Mouse (Mus musculus): ENCODE data around the gene Npl. TPM values are rescaled to one million over a fixed set of nuclear protein-coding genes. Genes with fewer than 3 reads are reported as not detected.

Npl gene
- 9.8 and 11.4 TPM in 2 replicates for polyA plus RNA-seq (2014; fragmentation: Nextera tagmentation; extraction: Ambion mirVana)

GRCm38 (mm10) chr1:153549536-153550199 lies at the start of gene Npl:
Gene Npl, minus strand, starts transcription at chr1:153550045.
- DNase-seq (ENCODE audit: low spot score) (peak; percentile 82), ATAC-seq (replicated peaks; ENCODE audit: insufficient number of reproducible peaks, low FRiP score, low TSS enrichment, low read depth) (peak; percentile 86)
- no peaks in the 10 kb centered on the region for H3K4me1 ChIP-seq (ENCODE audit: control insufficient read depth, insufficient read depth, low read length)
- 6% methylated on average over 29 of the region's 29 CpGs for WGBS
- no peaks in the 10 kb centered on the region for H3K9me3 ChIP-seq (replicated peaks; ENCODE audit: control insufficient read depth, low read length)
- peak within 1 kb of the TSS; percentile 54 for H3K4me2 ChIP-seq (ENCODE audit: low read depth, low read length)
- no peaks in the 10 kb centered on the region for H3K27me3 ChIP-seq (ENCODE audit: control insufficient read depth, insufficient read depth, low read length)
- no peaks in the 10 kb centered on the region for H3K36me3 ChIP-seq (replicated peaks; ENCODE audit: control insufficient read depth, insufficient read depth, low read depth, low read length)
- peak within 1 kb of the TSS; percentile 42 for H3K4me3 ChIP-seq (ENCODE audit: low read depth, low read length)
- H3K27ac ChIP-seq (replicated peaks; ENCODE audit: low read depth, low read length): no peak within 1 kb of the TSS
- H3K9ac ChIP-seq (replicated peaks; ENCODE audit: low read length): peak within 1 kb of the TSS; percentile 53

DNA sequence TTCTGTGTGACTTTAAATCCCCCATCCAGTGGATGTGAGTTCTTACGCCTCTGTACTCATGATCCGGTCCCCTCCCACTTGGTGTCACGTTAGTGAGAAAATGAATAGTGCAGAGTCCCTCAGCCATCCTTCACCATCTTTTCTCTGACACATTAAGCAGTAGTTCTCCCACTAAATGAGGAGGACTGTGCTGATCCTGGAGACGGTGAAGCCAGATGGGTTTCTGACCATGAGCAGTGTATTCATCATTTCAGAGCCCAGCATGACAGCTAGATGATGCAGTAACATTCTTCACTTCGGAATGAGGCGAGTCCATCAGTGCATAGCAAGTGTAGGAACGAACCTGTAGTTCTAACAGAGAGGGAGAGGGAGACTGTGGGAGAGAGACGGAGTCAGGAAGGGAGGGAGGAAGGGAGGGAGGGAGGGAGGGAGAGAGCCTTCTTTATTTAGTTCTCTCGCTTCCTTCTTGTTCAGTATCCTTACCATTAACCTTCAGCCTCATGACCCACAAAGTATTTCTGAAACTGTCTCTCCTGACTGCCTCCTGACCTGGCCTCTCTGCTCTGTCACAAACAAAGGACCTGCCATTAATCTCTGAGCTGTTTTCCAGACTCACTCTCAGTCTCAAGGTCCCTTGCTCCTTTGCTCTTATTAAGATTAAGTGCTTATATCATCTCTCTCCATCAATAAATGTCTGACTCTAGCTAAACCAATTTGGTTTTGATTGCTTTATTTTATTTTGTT lies 49.6 kb upstream of the Npl start:
- WGBS: 58% methylated on average over 9 of the region's 9 CpGs
- H3K36me3 ChIP-seq (replicated peaks; ENCODE audit: control insufficient read depth, insufficient read depth, low read depth, low read length): no peaks in the 10 kb centered on the region
- no peaks in the 10 kb centered on the region for H3K9me3 ChIP-seq (replicated peaks; ENCODE audit: control insufficient read depth, low read length)
- no peak overlapping the region for H3K4me3 ChIP-seq (ENCODE audit: low read depth, low read length)
- DNase-seq (ENCODE audit: low spot score) (no peak), ATAC-seq (replicated peaks; ENCODE audit: insufficient number of reproducible peaks, low FRiP score, low TSS enrichment, low read depth) (no peak; the same call in 1 of the 2 replicates)
- no peak overlapping the region for H3K27ac ChIP-seq (replicated peaks; ENCODE audit: low read depth, low read length)
- H3K4me2 ChIP-seq (ENCODE audit: low read depth, low read length): no peak overlapping the region
- no peaks in the 10 kb centered on the region for H3K27me3 ChIP-seq (ENCODE audit: control insufficient read depth, insufficient read depth, low read length)
- H3K4me1 ChIP-seq (ENCODE audit: control insufficient read depth, insufficient read depth, low read length): no peaks in the 10 kb centered on the region
- no peak overlapping the region for H3K9ac ChIP-seq (replicated peaks; ENCODE audit: low read length)

DNA sequence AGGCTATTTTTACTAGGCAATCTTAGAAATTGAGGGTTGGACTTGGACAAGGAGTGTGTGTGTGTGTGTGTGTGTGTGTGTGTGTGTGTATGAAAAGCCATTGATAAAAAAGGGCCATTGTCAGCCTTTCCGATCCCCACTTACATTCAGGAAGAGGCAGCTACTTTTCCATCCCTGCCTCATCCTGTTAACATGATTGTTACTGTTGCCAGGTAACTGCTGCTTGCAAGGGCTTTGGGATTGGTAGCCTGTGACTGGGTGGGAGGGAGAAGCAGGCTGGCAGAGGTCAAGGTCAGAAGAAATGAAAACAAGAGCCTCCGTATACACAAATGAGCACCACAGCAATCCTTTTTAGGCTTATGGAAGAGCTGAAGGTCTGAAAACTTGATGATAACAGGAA lies 48.9 kb upstream of the Npl start:
- no peaks in the 10 kb centered on the region for H3K4me1 ChIP-seq (ENCODE audit: control insufficient read depth, insufficient read depth, low read length)
- H3K4me2 ChIP-seq (ENCODE audit: low read depth, low read length): no peak overlapping the region
- 9% methylated on average over 2 of the region's 2 CpGs for WGBS
- no peak overlapping the region for H3K4me3 ChIP-seq (ENCODE audit: low read depth, low read length)
- no peak overlapping the region for H3K27ac ChIP-seq (replicated peaks; ENCODE audit: low read depth, low read length)
- ATAC-seq (replicated peaks; ENCODE audit: insufficient number of reproducible peaks, low FRiP score, low TSS enrichment, low read depth): peak; percentile 76; the same call in 1 of the 2 replicates
- peak; percentile 78 for DNase-seq (ENCODE audit: low spot score)
- no peaks in the 10 kb centered on the region for H3K9me3 ChIP-seq (replicated peaks; ENCODE audit: control insufficient read depth, low read length)
- no peak overlapping the region for H3K9ac ChIP-seq (replicated peaks; ENCODE audit: low read length)
- no peaks in the 10 kb centered on the region for H3K27me3 ChIP-seq (ENCODE audit: control insufficient read depth, insufficient read depth, low read length)
- H3K36me3 ChIP-seq (replicated peaks; ENCODE audit: control insufficient read depth, insufficient read depth, low read depth, low read length): no peaks in the 10 kb centered on the region

GRCm38 (mm10) chr1:153593678-153594077 lies 43.8 kb upstream of the Npl start:
- Histone ChIP-seq H3K36me3 (replicated peaks; ENCODE audit: control insufficient read depth, insufficient read depth, low read depth, low read length) (no peaks in the 10 kb centered on the region), H3K27ac (replicated peaks; ENCODE audit: low read depth, low read length) (no peak overlapping the region), H3K9me3 (replicated peaks; ENCODE audit: control insufficient read depth, low read length) (no peaks in the 10 kb centered on the region), H3K4me2 (ENCODE audit: low read depth, low read length) (no peak overlapping the region), H3K9ac (replicated peaks; ENCODE audit: low read length) (no peak overlapping the region), H3K27me3 (ENCODE audit: control insufficient read depth, insufficient read depth, low read length) (no peaks in the 10 kb centered on the region), H3K4me3 (ENCODE audit: low read depth, low read length) (no peak overlapping the region), H3K4me1 (ENCODE audit: control insufficient read depth, insufficient read depth, low read length) (no peaks in the 10 kb centered on the region)
- DNase-seq (ENCODE audit: low spot score) (no peak), ATAC-seq (replicated peaks; ENCODE audit: insufficient number of reproducible peaks, low FRiP score, low TSS enrichment, low read depth) (no peak)
- WGBS: 68% methylated on average over 2 of the region's 2 CpGs

DNA sequence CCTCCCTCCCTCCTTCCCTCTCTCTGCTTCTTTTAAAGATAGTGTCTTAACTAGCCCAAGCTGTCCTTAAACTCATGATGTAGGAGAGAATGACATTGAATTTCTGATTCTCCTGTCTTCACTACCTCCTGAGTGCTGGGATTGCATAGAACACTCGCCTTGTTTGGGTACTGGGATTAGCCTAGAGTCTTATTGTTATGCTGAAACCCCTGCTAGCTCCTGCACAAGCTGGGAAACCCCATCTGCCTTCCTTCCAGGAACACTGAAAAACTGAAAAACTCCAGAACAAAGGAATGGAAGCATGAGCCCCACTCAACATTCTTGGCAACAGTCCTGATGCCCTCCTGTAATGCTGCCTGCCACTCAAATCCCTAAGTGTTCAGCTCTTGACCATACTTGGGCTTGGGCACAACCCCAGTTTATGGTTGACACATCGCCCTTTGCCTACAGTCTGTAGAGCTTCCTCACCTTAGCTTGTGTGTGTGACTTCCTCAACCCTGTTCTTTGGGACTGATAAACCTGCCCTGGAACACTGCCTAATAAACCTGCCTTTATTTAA lies 40.4 kb upstream of the Npl start:
- Histone ChIP-seq H3K36me3 (replicated peaks; ENCODE audit: control insufficient read depth, insufficient read depth, low read depth, low read length) (no peaks in the 10 kb centered on the region), H3K4me1 (ENCODE audit: control insufficient read depth, insufficient read depth, low read length) (no peaks in the 10 kb centered on the region), H3K4me3 (ENCODE audit: low read depth, low read length) (no peak overlapping the region), H3K27ac (replicated peaks; ENCODE audit: low read depth, low read length) (no peak overlapping the region), H3K9ac (replicated peaks; ENCODE audit: low read length) (no peak overlapping the region), H3K9me3 (replicated peaks; ENCODE audit: control insufficient read depth, low read length) (no peaks in the 10 kb centered on the region), H3K4me2 (ENCODE audit: low read depth, low read length) (no peak overlapping the region), H3K27me3 (ENCODE audit: control insufficient read depth, insufficient read depth, low read length) (no peaks in the 10 kb centered on the region)
- no peak for DNase-seq (ENCODE audit: low spot score)
- 63% methylated on average over 2 of the region's 2 CpGs for WGBS
- no peak for ATAC-seq (replicated peaks; ENCODE audit: insufficient number of reproducible peaks, low FRiP score, low TSS enrichment, low read depth)

DNA sequence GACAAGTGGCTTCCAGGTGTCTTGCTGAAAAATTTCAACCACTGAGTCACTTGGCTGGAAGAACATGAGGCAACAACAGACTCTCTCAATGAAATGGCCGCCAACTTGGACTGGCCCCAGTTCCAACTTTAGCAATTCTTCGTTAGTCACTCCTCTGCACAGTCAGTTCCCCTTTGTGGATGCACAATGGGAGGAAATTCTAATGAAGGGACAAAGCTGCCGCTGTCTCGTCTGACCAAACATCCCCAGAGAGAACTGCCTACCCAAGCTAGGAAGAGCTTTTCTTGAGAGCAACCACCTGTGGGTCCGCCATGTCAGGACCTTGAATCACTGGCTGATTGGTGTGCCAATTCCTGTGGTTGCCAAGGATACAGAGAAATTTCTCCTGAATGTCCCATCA lies 38.1 kb upstream of the Npl start:
- no peak overlapping the region for H3K4me2 ChIP-seq (ENCODE audit: low read depth, low read length)
- no peaks in the 10 kb centered on the region for H3K27me3 ChIP-seq (ENCODE audit: control insufficient read depth, insufficient read depth, low read length)
- DNase-seq (ENCODE audit: low spot score) (no peak), ATAC-seq (replicated peaks; ENCODE audit: insufficient number of reproducible peaks, low FRiP score, low TSS enrichment, low read depth) (no peak)
- H3K4me3 ChIP-seq (ENCODE audit: low read depth, low read length): no peak overlapping the region
- 79% methylated on average over 5 of the region's 5 CpGs for WGBS
- no peak overlapping the region for H3K9ac ChIP-seq (replicated peaks; ENCODE audit: low read length)
- H3K36me3 ChIP-seq (replicated peaks; ENCODE audit: control insufficient read depth, insufficient read depth, low read depth, low read length): no peaks in the 10 kb centered on the region
- H3K9me3 ChIP-seq (replicated peaks; ENCODE audit: control insufficient read depth, low read length): no peaks in the 10 kb centered on the region
- H3K4me1 ChIP-seq (ENCODE audit: control insufficient read depth, insufficient read depth, low read length): no peaks in the 10 kb centered on the region
- H3K27ac ChIP-seq (replicated peaks; ENCODE audit: low read depth, low read length): no peak overlapping the region

- ATAC-seq (replicated peaks; ENCODE audit: insufficient number of reproducible peaks, low FRiP score, low TSS enrichment, low read depth) (no peak), DNase-seq (ENCODE audit: low spot score) (no peak)
- Histone ChIP-seq H3K4me1 (ENCODE audit: control insufficient read depth, insufficient read depth, low read length) (no peaks in the 10 kb centered on the region), H3K27me3 (ENCODE audit: control insufficient read depth, insufficient read depth, low read length) (no peaks in the 10 kb centered on the region), H3K36me3 (replicated peaks; ENCODE audit: control insufficient read depth, insufficient read depth, low read depth, low read length) (no peaks in the 10 kb centered on the region), H3K4me2 (ENCODE audit: low read depth, low read length) (no peak overlapping the region), H3K9ac (replicated peaks; ENCODE audit: low read length) (no peak overlapping the region), H3K4me3 (ENCODE audit: low read depth, low read length) (no peak overlapping the region), H3K9me3 (replicated peaks; ENCODE audit: control insufficient read depth, low read length) (no peaks in the 10 kb centered on the region), H3K27ac (replicated peaks; ENCODE audit: low read depth, low read length) (no peak overlapping the region)
- 81% methylated on average over 10 of the region's 10 CpGs for WGBS
These were observed 37.0 kb upstream of the Npl start for GRCm38 (mm10) chr1:153586826-153587225.

GRCm38 (mm10) chr1:153585752-153586151 lies 35.9 kb upstream of the Npl start:
- no peak overlapping the region for H3K4me2 ChIP-seq (ENCODE audit: low read depth, low read length)
- no peak for DNase-seq (ENCODE audit: low spot score)
- no peaks in the 10 kb centered on the region for H3K36me3 ChIP-seq (replicated peaks; ENCODE audit: control insufficient read depth, insufficient read depth, low read depth, low read length)
- H3K9ac ChIP-seq (replicated peaks; ENCODE audit: low read length): no peak overlapping the region
- H3K27ac ChIP-seq (replicated peaks; ENCODE audit: low read depth, low read length): no peak overlapping the region
- WGBS: 57% methylated on average over 2 of the region's 2 CpGs
- H3K27me3 ChIP-seq (ENCODE audit: control insufficient read depth, insufficient read depth, low read length): no peaks in the 10 kb centered on the region
- no peak overlapping the region for H3K4me3 ChIP-seq (ENCODE audit: low read depth, low read length)
- no peaks in the 10 kb centered on the region for H3K9me3 ChIP-seq (replicated peaks; ENCODE audit: control insufficient read depth, low read length)
- H3K4me1 ChIP-seq (ENCODE audit: control insufficient read depth, insufficient read depth, low read length): no peaks in the 10 kb centered on the region
- ATAC-seq (replicated peaks; ENCODE audit: insufficient number of reproducible peaks, low FRiP score, low TSS enrichment, low read depth): no peak

All from embryonic facial prominence, embryonic 11.5 days (tissue).